Mouse (Mus musculus) yolk sac, embryonic 10.5 days (tissue): ENCODE data around the gene Gm8947.
A peak's percentile ranks its signal among the peaks of the same experiment; 100 is the strongest.
"Not testable (repeated sequence)": the region's sequence is repeated elsewhere in the genome, so short reads cannot be mapped to it uniquely, and the experiment has no call there.

Experiments used
- DNase-seq: peaks from one replicate; pipeline ENCODE4 v3.0.0-alpha.2; 2017; ENCODE audit warnings: low spot score

Gene Gm8947

DNA sequence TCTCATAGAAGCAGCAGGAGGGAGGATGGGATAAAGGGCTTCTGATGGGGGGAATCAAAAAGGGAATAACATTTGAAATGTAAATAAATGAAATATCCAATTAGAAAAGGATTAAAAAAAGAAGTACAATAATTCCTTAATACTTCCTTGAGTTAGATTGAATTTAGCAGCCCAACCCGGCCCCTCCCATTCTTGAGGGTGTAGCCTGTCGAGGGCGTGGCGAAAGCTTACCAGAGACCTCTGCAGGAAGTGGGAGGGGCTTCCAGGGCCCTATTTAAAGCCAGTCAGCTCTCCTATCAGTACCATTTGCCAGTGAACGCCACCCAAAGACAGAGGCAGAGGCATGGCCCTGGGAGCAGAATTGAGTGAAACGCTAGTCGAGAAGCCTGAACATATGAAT is at the start of gene Gm8947:
TSS of gene Gm8947 (plus strand) at position 302 of the 400 bp plus-strand sequence.
- DNase-seq: not testable (repeated sequence)

DNA sequence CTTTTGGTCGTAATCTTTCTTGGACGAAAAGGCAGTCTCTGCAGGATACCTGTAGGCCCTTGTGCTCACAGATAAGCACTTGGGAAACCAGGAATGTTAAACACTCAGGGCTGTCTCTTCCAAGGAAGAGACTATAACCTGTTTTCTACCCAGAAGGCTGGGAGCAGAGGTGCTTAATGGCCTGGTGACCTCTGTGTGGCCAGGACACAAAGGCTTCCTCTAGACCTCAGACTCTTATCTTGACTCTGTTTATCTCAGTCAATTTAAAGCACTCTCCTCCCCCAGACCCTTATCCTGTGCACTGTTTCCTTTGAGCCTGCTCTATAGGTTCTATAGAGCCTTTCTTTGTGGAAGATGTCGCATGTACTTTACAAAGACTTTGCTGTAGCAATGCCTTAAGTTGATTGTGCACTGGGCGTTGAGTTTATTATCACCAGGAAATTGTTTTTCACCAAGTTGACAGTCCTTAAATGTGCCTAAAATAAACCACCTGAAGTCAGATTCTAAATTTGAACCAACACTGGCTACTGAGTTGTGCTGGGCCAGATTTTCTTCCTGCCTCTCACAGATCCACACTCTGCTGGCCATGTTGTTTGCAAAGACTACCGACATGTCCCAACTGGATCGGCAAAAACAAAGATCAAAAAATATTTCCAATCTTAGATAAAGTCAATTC is 47.6 kb upstream of the Gm8947 start:
- DNase-seq: peak; percentile 72

GRCm38 (mm10) chr1:151147801-151148200 is 44.4 kb upstream of the Gm8947 start:
- no peak for DNase-seq

DNA sequence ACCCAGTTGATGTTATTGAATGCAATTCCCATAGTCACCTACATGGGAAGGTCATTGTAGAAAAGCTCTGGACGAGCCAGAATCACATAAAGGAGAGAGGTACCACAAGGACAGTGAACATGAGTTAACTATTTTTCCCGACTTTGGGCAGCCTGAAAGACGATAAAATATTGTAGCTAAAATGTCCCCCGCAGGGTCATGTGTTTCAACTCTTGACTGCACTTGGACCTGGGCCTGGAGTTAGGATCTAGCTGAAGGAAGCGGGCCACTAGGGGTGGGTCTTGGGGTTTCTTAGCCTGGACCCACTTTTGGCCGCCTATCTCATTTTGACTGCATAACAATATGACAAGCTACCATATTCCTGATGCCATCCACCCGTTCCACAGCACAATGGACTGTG is 42.0 kb upstream of the Gm8947 start:
- no peak for DNase-seq

GRCm38 (mm10) chr1:151151089-151151488 is 41.1 kb upstream of the Gm8947 start:
- no peak for DNase-seq

DNA sequence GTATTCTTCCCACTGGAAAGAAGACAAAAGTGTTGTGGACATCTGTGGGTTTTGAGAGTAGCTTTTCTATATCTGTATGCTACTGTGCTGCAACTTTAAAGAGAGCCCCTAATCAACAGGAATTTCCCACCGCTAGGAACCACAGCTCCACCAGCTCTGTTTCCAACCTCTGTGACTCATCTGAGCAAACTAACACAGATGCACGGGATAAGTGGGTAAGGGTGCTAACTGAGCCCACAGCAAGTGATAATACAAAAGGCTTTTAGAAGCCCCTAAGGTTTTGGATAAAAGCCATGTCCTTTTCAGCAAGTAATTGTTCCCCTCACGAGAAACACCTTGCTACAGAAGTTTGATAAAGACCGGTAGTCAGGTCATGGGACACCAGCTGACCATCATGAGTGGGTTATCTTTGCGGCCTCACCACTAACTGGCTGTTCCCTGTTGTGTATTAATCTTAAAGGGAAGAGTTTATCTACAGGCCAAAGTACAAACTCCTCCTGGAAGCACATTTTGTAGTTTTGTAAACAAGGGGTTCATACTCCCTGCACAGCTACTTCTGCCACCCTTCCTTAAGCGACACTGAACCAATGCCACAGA is 39.0 kb upstream of the Gm8947 start:
- peak; percentile 79 for DNase-seq

GRCm38 (mm10) chr1:151154131-151154530 is 38.0 kb upstream of the Gm8947 start:
- not testable (repeated sequence) for DNase-seq

DNA sequence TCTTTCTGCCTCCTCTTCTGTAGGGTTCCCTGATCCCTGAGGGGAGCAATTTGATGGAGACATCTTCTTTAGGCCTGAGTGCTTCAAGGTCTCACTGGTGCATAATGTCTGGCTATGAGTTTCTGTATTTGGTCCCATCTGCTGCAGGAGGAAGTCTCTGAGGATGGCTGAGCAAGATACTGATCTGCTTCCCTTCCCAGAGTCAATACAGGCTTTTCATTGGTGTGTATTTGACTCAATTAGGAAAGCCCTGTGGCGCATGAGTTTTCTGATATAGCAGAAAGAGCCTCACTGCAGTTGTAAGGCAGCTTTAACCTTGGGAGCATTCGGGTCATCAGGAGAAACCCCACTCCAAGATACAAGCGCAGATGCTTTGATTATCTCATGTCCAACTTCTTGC is 36.0 kb upstream of the Gm8947 start:
- DNase-seq: no peak

DNA sequence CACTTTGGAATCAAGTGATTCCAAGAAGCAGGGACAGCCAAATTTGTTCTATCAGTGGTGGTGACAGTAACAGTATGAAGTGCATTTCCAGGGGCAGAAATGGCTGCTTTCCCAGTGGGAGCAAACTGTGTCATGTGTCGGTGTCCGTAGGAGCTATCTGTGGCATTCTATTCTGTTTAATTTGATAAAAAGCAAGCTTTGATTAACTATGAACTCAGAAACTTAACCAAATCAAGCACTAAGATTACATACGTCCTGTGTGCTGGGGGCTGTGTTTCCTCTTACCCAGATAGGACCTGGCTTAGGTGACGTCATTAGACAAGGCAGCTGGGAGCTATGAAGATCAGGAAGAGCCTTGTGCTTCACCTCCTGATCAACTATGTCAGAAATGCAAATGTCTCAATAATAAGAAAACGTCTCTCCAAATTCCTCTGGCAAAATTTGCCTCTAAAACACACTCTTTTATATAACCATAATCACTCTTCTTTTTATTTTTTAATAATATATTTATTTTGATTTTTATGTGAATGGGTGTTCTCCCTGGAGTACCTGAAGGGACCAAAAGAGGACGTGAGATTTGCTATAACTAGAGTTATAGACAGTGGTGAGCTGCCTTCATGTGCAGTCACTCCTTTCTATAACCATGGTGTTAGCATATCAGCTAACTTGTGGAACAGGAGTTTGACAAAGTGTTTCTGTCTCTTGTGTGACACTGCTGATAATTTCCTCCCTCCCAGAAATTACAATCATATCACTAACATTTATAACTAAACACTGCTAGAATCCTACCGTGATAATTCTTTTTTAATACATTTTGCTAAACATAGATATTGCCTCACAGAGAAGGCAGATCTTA is 35.2 kb upstream of the Gm8947 start:
- DNase-seq: no peak

DNA sequence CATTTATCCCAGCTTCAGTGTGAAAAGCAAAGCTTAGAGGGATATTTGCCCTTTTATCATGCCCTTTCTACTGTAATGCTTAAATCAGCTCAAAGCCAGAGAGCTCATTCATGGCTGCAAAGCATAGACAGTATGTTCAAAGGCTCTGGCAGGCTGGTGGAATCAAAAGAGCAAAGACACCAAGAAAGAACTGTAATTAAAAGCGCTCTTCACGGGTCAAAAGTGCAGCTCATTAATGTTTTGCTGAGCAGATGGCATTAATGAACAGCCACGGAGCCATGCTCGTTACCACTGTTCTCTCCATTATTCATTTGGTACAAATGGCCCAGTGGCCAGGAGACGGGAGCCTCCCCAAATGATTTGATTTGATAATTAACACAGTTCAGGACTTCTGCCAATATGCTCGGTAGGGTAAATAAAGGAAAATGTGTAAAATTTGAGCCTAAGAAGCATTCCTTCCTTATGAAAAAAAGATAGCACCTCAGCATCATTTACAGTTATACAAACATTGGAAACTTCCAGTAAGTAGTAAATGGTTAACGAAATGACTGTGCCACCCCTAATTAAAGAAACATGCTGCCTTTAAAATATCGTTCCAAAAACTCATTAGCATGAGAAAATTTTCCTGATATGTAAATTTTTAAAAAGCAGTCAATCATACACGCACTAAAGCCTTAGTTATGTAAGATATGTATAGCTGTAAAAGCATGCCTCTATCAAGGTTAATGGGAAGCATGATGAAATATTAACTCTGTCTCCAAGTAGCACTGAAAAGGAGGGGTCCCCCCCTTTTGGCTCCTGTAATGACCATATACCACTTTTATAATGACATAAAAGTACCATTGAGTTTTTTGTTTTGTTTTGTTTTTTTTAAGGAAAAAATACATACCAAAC is 34.0 kb upstream of the Gm8947 start:
- no peak for DNase-seq

DNA sequence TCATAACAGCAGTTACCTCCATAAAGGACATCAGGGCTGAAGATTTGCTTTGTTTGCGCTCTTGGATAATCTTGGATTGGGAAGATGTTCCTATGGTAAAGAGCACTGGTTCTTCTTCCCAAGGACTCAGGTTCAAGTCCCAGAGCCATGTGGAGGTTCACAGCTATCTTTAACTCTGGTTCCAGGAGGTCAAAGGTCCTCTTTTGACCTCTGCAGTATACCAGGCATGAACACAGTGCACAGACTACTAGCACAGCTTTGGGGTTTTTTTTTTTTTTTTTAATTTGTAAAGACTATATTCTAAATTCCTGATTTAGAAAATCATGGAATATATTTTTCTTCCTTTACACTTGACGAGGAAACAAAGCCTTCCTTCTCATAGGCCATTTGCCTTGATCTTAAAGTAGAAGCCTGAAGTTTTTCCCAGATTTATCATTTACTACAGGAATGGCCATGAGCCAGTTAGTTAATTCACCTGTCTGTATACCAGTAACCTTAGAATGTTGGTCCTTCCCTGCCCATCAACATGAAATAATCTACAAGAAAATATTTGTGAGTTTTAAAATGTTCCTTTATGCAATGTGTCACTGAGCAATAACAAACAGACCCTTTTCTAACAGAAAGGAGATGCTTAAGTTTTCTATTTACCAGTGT is 33.2 kb upstream of the Gm8947 start:
- DNase-seq: no peak

DNA sequence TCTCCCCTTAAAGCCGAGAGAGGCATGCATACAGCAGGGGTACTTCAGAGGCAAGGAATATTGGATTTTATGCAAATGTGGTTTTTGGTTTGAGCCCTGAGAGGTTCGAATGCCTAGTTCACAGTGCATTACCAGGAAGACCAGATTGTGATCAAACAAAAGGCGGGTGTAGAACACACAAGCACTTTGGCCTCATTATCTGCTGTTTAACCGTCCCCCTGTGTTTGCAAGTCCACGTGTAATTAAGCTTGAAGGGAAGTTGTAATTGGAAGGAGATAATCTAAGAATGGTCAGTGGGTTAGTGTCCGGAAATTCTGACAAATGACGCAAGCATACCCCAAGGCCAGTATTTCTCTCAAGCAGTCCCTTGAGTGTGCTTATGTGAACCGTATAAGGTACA is 26.1 kb upstream of the Gm8947 start:
- DNase-seq: peak; percentile 71

DNA sequence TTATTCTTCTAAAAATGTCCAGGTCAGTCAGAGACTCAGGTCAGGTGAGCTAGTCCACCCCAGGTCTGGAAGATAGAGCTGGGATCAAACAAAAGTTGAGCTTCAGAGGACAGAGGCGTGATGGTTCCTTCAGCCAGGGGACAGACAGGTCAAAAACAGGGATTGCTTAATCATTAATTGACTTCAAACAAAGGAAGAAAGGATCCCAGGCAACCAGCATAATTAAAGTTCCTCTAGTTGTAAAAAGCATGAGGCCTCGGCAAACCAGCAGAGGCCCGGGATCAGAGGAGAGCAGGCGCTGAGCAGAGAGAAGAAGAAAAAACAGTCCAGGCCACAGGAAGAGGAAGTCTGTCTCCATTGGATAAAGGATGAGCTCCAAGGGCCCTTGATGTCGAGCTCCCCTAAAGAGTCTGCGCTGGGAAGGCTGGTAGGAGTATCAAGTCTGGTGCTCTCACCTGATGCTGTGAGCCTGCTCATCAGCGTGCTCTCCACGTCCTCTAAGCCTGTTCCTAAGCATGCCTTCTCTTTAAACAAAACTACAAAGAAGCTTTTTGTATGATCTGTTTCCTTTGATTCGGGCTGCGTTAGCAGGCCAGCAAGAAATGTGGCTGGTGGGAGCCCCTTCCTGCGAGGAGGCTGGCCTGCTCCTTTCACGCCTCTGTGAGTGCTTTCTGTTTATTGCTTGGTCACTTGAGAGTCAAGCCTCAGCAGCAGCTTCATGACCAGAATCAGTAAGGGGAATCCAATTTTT is 24.7 kb upstream of the Gm8947 start:
- peak; percentile 72 for DNase-seq

DNA sequence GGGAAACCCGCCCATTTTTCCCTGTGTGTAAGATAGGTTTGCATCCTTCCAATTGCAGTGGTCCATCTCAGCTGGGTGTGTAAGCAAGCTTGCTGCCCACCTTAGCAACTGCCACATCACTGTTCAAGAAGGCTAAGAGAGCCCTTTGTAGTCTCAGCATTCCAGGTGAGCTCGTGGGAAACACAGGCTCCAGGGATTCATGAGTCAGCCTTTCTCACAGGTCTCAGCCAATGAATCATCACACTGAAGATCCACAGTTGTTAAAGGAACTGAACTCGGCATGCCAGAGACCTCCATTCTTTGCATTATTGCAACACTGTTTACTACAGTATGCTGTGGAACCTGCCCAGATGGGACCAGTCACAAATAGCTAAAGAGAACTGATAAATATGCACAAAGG is 23.5 kb upstream of the Gm8947 start:
- DNase-seq: no peak

DNA sequence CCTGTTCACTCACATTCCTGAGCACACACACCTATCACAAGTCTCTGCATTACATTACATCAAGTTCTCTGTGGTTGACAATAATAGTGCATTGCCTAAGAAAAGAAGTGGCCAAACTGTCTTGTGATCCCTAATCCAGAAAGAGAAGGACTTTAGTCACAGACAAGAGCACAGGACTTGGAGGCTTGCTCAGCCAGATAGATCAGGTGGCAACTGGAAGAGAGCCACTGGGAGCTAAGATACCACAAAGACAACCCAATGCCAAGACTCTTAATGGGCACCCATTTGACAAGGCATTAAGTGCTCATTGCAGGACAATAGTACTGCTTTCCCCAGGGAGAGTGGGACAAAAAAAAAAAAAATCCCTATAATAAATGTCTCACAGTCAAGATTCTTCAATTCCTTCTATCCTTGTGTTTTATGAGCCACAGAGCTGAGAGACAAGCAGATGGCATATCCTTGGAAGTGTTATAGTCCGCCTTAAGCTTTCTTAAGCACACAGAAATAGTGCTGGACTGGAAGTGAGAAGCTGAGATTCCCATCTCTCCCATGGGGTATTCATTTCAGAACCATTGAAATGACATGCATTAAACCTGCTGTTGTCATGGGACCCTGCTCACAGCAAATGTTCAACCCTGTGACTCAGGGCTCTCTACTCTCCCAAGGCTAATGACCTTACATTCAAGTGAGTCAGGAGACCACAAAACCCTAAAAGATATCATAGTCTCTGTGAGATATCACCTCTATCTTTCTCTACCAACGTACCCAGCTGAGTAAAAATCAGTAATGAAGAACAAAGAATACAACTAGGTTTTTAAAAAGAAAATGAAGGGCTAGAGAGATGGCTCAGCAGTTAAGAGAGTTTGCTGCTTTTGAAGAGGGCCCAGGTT is 20.4 kb upstream of the Gm8947 start:
- DNase-seq: no peak

DNA sequence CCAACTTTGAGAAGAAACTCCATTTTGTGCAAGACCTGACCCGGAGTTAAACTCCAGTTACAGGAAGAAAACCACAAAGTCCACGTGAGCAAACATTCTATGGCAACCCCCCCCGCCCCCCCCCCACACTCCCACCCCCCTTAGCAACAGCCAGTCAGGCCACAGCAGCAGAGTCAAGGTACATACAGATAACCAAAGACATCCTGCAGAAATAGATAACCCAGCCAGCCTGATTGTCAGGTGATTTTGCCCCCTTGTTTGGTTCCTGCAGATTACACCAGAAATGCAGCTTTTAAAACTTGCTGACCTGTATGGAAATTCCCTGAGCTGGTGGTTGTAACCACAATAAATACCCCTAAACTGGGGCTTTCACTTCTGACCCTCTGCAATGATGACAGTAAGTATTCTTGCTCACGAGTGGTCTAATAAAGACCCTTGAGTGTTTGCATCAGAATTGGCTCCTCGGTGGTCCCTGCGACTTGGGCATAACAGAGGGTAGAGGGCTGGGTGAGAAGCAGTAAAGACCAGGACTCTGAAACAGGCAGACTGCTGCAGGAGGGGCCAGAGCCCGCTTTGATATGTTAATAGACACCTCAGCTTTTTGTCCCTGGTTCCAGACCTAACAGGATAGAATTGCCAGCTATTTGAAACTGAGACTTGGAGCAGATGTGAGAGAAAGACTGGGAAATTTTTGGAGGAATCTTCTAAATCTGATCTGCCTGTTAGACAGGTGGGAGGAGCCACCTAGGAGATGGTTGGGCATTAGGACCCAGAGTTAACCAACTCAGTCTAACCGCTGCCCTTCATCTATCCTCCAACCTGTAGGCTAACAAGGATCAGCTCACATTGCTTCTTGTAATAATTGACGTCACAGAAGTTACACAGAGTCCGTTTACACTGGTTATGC is 14.9 kb upstream of the Gm8947 start:
- DNase-seq: peak; percentile 89

DNA sequence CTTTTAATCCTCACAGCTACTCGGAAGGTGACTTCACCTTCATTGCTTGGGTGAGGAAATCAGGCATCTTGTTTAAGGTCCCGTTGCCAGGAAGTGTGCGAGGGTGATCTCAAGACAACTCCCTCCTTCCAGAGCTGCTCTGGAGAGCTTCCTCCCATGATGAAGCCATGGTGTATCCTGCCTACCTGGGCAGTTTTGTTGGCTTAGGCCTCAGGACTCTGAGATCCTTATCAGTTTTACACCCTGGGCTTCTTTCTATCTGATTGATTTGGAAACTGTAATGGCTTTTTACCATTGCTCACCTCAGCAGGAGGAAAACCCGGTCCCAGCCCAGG is 14.3 kb upstream of the Gm8947 start:
- DNase-seq: no peak

GRCm38 (mm10) chr1:151178505-151179083 is 13.6 kb upstream of the Gm8947 start:
- DNase-seq: no peak
